Mouse (Mus musculus): Measurements from ENCODE around the gene Sulf2. TPM values are rescaled to one million over a fixed set of nuclear protein-coding genes. Genes with fewer than 3 reads are reported as not detected.

Gene Sulf2
- polyA plus RNA-seq, 1 experiment from 2014 or later = 127 TPM

DNA sequence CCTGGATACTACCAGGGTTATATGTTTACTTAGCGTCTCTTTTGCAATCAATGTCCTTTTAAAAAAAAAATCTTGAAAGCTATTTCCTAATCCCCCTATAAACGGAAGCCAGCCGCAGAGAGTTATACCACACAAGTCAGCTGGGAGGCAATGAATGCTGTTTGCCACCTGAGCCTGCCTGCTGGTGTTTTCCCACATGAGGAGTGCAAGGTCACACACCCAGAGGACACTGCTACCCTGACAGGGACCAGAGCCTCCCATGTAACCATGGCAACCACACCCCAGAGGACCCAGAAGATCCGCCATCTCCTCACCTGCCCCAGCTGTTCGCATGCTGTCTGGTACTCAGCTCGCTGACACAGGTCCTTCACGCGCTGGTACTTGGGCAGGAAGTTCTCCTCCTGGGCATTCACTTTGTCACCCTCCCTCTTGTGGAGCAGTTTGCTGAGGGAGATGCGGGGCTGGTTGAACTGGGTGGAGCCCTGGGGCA, 71.9 kb downstream of the Sulf2 start:
- no peak overlapping the region for H3K27ac ChIP-seq
- peaks cover 87% of the 10 kb centered on the region for H3K36me3 ChIP-seq
- no peak overlapping the region for H3K4me2 ChIP-seq
- peaks cover 16% of the 10 kb centered on the region for H3K4me1 ChIP-seq
- no peaks in the 10 kb centered on the region for H3K27me3 ChIP-seq
- H3K4me3 ChIP-seq = no peak overlapping the region
- 81% methylated on average over 9 of the region's 9 CpGs for WGBS
- no peak overlapping the region for H3K9ac ChIP-seq
- no peaks in the 10 kb centered on the region for H3K9me3 ChIP-seq
- no peak for ATAC-seq (ENCODE audit: insufficient number of reproducible peaks, insufficient read depth, low FRiP score, low TSS enrichment, low read depth)

DNA sequence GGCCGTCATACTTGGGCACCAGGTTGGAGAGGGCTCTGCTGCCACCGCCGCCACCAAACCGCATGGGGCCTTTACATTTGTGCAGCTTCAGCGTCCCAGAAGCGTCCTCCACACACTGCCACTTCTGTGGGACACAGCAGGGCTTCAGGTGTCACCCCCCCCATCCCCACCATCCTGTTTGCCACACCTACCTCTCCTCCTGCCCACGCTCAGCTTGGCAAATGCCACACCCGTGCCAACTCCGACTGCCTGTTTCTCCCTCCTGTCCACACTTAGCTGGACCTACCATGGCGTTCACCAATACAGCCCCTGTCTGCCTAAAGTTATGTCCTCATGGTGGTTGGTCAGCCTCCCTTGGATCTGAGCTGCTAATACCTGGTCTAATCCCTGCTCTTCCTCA, 72.8 kb downstream of the Sulf2 start:
- ATAC-seq (ENCODE audit: insufficient number of reproducible peaks, insufficient read depth, low FRiP score, low TSS enrichment, low read depth) = no peak
- H3K27ac ChIP-seq = peak overlapping the region; percentile 28; the same call in 1 of the 2 replicates

DNA sequence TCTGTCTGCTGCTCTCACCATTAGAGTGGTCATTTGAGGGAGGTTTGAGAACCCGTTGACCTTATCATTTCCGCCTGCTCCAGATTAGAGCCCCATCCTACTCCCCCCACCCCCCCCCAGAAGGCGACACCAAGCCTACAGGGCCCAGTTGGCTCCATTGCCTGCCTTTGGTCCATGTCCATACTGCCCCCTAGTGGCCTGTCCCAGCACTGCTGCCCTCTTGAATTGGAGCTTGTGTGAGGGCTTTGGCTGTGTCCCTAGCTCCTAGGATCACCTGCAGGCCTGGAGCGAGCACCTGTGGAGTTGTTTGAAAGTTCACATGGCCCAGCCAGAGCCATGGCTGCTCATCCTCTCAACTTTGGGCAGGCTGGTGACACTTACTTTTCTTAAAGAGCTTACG, 73.3 kb downstream of the Sulf2 start:
- Histone ChIP-seq H3K4me1 (peaks cover 16% of the 10 kb centered on the region), H3K27me3 (no peaks in the 10 kb centered on the region), H3K4me2 (no peak overlapping the region), H3K9me3 (no peaks in the 10 kb centered on the region), H3K9ac (0 out of 2 replicates have a peak overlapping the region, but pooled peaks have one; percentile 16), H3K27ac (peak overlapping the region; percentile 28; the same call in 1 of the 2 replicates), H3K36me3 (peaks cover 92% of the 10 kb centered on the region), H3K4me3 (no peak overlapping the region)
- no peak for ATAC-seq (ENCODE audit: insufficient number of reproducible peaks, insufficient read depth, low FRiP score, low TSS enrichment, low read depth)
- 72% methylated on average over 5 of the region's 5 CpGs for WGBS

More for the DNA sequence above, 72.8 kb downstream of the Sulf2 start:
- no peak overlapping the region for H3K4me2 ChIP-seq
- H3K36me3 ChIP-seq = peaks cover 92% of the 10 kb centered on the region
- H3K9me3 ChIP-seq = no peaks in the 10 kb centered on the region
- 86% methylated on average over 10 of the region's 10 CpGs for WGBS
- H3K4me3 ChIP-seq = no peak overlapping the region
- 0 out of 2 replicates have a peak overlapping the region, but pooled peaks have one; percentile 16 for H3K9ac ChIP-seq
- peaks cover 16% of the 10 kb centered on the region for H3K4me1 ChIP-seq
- no peaks in the 10 kb centered on the region for H3K27me3 ChIP-seq

DNA sequence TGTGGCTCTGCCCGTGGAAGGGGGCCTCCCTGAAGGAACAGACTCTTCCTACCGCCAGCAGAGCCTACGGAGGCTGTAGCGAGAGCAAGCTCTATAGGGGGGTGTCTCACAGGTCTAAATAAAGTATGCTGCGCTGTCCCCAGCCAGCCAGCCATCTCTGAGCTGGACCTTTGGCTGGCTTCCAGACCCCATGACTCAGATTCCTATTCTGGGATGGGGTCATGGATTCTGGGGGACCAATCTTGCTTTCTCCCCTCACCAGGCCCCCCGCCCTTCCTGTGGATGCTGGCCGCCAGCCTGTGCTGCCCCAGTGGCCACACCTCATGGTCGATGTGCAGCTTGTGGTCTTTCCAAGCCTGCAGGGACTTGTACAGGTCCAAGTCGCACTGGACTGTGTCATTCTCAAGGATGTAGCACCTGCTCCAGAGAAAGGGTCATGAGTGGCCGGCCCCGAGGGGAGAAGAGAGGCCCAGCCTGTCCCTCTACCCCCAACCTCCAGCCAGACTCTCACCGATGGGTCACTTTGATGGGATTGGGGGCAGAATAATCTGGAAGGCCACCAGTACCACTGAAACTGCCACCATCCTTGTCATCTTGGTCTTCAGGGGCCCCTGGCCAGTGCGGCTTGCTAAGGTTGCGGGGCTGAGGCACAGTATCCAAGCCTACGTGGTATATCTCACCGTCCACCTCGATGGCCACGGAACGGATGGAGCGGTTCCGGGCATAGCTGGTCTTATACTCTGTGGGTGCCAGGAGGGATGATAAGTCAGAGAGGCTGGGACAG, 74.3 kb downstream of the Sulf2 start:
- H3K36me3 ChIP-seq = peaks cover 92% of the 10 kb centered on the region
- no peak overlapping the region for H3K4me2 ChIP-seq
- no peaks in the 10 kb centered on the region for H3K9me3 ChIP-seq
- no peak for ATAC-seq (ENCODE audit: insufficient number of reproducible peaks, insufficient read depth, low FRiP score, low TSS enrichment, low read depth)
- 90% methylated on average over 21 of the region's 21 CpGs for WGBS
- H3K27me3 ChIP-seq = no peaks in the 10 kb centered on the region
- H3K4me3 ChIP-seq = no peak overlapping the region
- H3K9ac ChIP-seq = no peak overlapping the region
- no peak overlapping the region for H3K27ac ChIP-seq
- peaks cover 16% of the 10 kb centered on the region for H3K4me1 ChIP-seq

DNA sequence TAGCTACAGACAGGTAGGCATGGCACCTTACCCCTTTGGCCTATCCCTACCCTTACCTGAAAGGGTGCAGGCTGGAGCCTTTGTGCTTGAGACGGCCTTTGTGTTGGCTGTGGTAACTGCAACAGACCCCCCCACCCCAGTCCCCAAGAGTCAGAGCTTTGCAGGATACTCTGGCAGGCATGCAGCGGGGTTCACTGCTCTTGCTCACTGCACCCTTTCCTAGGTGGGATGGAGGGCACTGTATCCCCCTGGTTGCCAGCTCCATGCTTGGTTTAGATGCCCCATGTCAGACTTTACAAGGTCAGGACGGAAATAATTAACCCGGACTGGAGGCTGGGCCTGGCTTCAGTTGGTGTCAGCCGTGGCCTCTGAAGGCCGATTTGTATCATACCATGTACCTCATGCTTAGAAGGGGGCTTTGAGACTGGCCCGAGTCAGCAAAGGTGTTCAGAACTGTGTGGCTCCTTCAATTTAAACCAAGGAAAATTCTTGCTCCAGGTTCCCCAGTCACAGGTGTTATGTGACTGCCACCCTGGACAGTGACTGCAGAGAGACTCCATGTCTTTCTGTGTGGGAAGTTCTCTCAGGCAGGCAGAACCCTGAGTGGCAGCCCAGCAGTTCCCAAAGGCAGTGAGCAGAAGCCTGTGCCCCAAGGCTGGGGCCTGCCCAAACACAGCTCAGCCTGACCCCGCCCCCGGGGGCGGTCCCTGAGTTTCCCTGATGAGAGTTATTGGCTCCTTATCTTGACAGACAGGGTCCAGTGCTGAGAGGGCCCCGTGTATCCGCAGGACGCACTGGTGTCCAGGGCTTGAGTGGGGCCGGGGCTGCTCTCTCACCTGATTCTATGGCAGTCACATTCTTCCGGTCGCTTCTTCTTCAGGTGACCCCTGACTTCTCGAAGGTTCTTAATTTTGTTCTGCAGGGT, 75.2 kb downstream of the Sulf2 start:
- Histone ChIP-seq H3K4me2 (no peak overlapping the region), H3K9me3 (no peaks in the 10 kb centered on the region), H3K9ac (0 out of 2 replicates have a peak overlapping the region, but pooled peaks have one; percentile 6), H3K4me3 (no peak overlapping the region), H3K36me3 (peaks cover 91% of the 10 kb centered on the region), H3K27ac (0 out of 2 replicates have a peak overlapping the region, but pooled peaks have one; percentile 28), H3K4me1 (peaks cover 23% of the 10 kb centered on the region), H3K27me3 (no peaks in the 10 kb centered on the region)
- 59% methylated on average over 17 of the region's 17 CpGs for WGBS
- no peak for ATAC-seq (ENCODE audit: insufficient number of reproducible peaks, insufficient read depth, low FRiP score, low TSS enrichment, low read depth)

DNA sequence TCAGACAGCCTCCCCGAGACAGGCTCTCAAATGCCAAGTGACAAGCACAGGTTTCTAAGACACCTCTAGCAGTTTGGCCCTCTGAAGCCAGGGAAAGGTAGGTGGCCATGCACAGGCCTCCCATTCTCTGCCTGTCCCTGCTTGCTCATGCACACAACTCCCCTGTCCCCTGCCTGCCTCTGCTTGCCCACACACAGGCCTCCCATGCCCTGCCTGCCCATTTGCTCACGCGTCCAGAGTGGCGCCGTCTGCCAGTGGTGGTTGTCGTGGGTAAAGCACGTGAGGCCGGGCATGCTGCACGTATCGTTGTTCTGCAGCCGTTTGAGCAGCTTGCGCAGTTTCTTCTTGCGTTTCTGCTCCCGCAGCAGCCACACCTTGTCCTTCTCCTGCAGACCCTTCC, 76.2 kb downstream of the Sulf2 start:
- no peak overlapping the region for H3K9ac ChIP-seq
- H3K4me1 ChIP-seq = peaks cover 28% of the 10 kb centered on the region
- H3K9me3 ChIP-seq = no peaks in the 10 kb centered on the region
- H3K4me2 ChIP-seq = no peak overlapping the region
- no peak for ATAC-seq (ENCODE audit: insufficient number of reproducible peaks, insufficient read depth, low FRiP score, low TSS enrichment, low read depth)
- H3K36me3 ChIP-seq = peaks cover 95% of the 10 kb centered on the region
- 83% methylated on average over 14 of the region's 14 CpGs for WGBS
- H3K27ac ChIP-seq = no peak overlapping the region
- H3K27me3 ChIP-seq = no peaks in the 10 kb centered on the region
- H3K4me3 ChIP-seq = no peak overlapping the region

DNA sequence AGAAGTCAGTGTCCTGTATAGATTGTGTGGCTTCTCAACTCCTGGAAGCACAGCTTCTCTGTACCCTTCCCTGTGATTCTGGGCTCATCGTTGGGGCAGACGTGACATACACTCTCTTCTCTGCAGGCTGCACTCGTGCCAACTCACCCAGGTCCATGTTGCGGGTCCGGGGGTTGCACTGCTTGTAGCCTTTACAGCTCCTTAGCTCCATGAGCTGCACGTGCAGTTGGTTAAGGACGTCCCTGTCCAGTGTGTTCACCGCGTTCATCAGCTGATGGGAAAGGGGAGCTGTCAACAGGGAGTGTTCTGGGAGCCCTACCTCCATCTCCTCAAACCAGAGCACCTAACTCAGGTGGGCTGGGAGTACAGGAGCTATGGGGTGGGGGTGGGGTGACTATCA, 78.1 kb downstream of the Sulf2 start:
- Histone ChIP-seq H3K27ac (no peak overlapping the region), H3K36me3 (peaks cover 95% of the 10 kb centered on the region), H3K9me3 (no peaks in the 10 kb centered on the region), H3K9ac (no peak overlapping the region), H3K4me1 (peaks cover 28% of the 10 kb centered on the region), H3K4me2 (no peak overlapping the region), H3K27me3 (no peaks in the 10 kb centered on the region), H3K4me3 (no peak overlapping the region)
- 93% methylated on average over 9 of the region's 9 CpGs for WGBS
- ATAC-seq (ENCODE audit: insufficient number of reproducible peaks, insufficient read depth, low FRiP score, low TSS enrichment, low read depth) = no peak

DNA sequence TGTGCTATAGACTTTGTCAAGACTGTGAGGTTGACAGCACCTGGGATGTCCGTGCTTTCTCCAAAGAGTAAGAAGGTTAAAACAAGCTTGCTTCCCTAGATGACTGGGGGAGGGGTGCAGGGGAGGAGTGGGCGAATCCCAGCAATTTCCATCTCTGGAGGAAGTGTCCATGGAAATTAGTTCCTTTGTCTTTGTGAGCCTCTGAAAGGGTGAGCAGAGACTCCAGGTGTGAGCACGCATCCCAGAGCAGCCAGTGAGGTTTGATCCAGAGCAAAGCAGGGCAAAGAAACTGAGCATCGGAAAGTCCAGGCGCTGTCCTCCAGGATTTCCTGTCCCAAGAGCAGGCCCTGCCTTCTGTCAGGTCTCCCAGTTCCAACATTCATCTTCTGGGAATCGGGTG, 81.1 kb downstream of the Sulf2 start:
- Histone ChIP-seq H3K4me1 (peaks cover 31% of the 10 kb centered on the region), H3K27ac (peak overlapping the region; percentile 48), H3K36me3 (peaks cover 79% of the 10 kb centered on the region), H3K9me3 (no peaks in the 10 kb centered on the region), H3K4me3 (no peak overlapping the region), H3K9ac (no peak overlapping the region), H3K27me3 (no peaks in the 10 kb centered on the region), H3K4me2 (no peak overlapping the region)
- ATAC-seq (ENCODE audit: insufficient number of reproducible peaks, insufficient read depth, low FRiP score, low TSS enrichment, low read depth) = no peak
- 64% methylated on average over 6 of the region's 6 CpGs for WGBS

DNA sequence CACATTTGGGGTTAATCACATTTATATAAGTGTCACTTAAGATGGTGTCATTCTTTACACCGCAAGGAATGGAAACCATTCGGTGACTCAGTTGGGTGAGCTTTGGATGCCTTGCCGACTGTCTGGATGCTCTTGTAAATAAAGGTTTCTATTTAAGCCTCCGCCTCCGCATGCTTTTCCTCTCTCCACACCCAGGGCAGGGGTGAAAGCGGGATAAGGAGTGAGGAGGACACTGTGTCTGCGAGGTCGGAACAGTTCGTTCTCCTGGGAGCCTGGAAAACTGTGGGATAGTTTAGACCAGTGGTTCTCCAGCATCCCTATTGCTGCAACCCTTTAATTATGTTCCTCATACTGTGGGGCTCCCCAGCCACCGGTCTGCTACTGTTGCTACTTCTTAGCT, 82.4 kb downstream of the Sulf2 start:
- Histone ChIP-seq H3K9ac (no peak overlapping the region), H3K27ac (no peak overlapping the region), H3K4me1 (peaks cover 31% of the 10 kb centered on the region), H3K4me3 (no peak overlapping the region), H3K27me3 (no peaks in the 10 kb centered on the region), H3K4me2 (no peak overlapping the region), H3K9me3 (no peaks in the 10 kb centered on the region), H3K36me3 (peaks cover 79% of the 10 kb centered on the region)
- 79% methylated on average over 10 of the region's 10 CpGs for WGBS
- ATAC-seq (ENCODE audit: insufficient number of reproducible peaks, insufficient read depth, low FRiP score, low TSS enrichment, low read depth) = no peak

DNA sequence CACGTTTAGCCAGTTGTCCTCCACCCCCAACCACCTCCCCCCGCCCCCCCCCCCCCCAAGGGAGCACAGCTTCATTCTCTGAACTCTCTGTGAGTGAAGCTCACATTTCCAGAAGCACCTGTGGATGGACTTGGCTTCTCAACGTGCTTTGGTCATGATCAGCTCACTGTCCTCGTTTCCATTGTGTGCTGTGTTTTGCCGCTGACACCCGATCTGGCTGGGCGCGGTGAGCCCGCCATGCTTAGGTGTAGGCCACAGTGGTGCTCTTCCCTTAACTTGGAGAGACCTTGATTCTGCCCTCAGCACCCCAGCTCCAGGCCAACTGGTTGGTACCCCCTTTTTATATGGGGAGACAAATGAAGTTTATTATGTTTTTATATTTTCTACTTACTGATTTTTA, 83.6 kb downstream of the Sulf2 start:
- peaks cover 31% of the 10 kb centered on the region for H3K4me1 ChIP-seq
- H3K4me3 ChIP-seq = no peak overlapping the region
- 0 out of 2 replicates have a peak overlapping the region, but pooled peaks have one; percentile 60 for H3K27ac ChIP-seq
- no peaks in the 10 kb centered on the region for H3K27me3 ChIP-seq
- no peak for ATAC-seq (ENCODE audit: insufficient number of reproducible peaks, insufficient read depth, low FRiP score, low TSS enrichment, low read depth)
- no peak overlapping the region for H3K4me2 ChIP-seq
- H3K36me3 ChIP-seq = peaks cover 72% of the 10 kb centered on the region
- WGBS = 69% methylated on average over 9 of the region's 9 CpGs
- no peak overlapping the region for H3K9ac ChIP-seq
- H3K9me3 ChIP-seq = no peaks in the 10 kb centered on the region

DNA sequence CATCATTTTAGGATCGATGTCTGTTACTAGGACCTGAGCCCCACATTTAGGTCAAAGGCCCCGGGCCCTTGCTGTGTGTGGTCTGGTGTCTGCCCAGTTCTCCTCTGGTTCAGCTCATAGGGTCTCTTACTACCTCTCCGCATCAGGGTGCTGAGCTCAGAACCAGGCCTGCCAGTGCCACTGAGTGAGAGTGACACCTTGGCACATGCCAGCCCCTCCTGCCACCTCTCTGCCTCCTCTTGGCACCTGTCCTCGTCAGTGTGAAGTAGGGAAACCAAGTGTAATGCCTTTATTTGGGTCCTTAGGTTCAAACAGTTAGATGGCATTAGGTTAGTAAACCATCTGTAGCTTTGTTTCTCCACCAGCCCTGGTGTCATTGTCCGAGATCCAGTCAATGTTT, 84.0 kb downstream of the Sulf2 start:
- no peak overlapping the region for H3K4me3 ChIP-seq
- ATAC-seq (ENCODE audit: insufficient number of reproducible peaks, insufficient read depth, low FRiP score, low TSS enrichment, low read depth) = no peak
- peaks cover 31% of the 10 kb centered on the region for H3K4me1 ChIP-seq
- no peaks in the 10 kb centered on the region for H3K27me3 ChIP-seq
- H3K27ac ChIP-seq = peak overlapping the region; percentile 60; the same call in 1 of the 2 replicates
- no peaks in the 10 kb centered on the region for H3K9me3 ChIP-seq
- H3K9ac ChIP-seq = no peak overlapping the region
- 83% methylated on average over 5 of the region's 5 CpGs for WGBS
- H3K36me3 ChIP-seq = peaks cover 72% of the 10 kb centered on the region
- no peak overlapping the region for H3K4me2 ChIP-seq

Data from embryonic facial prominence, embryonic 13.5 days (tissue).